In genomic region chr11:67806832-67807597, GRCm38 (mm10) we compare ENCODE assay signal across 40 mouse cellular contexts. TPM values are rescaled to one million over a fixed set of nuclear protein-coding genes. Genes with fewer than 3 reads are reported as not detected.
"Had no signal": no experiment of that assay in that cellular context is flagged by ENCODE, and none has a peak within 500 bp of the region (broad histone marks: within the 10 kb centered on the region; RNA-seq: fewer than 3 reads in every experiment).

No protein-coding gene starts in this region.

- H3K9me3 ChIP-seq: heart, embryonic 10.5 days; heart, embryonic 12.5 days; hindbrain, embryonic 10.5 days; hindbrain, embryonic 12.5 days; intestine, embryonic 15.5 days; limb, embryonic 13.5 days; limb, embryonic 15.5 days; liver, embryonic 12.5 days had no signal

- H3K4me2 ChIP-seq: heart, embryonic 12.5 days; hindbrain, embryonic 12.5 days; hindbrain, embryonic 14.5 days; intestine, embryonic 15.5 days; limb, embryonic 13.5 days; limb, embryonic 15.5 days; liver, embryonic 12.5 days had no signal

- H3K4me1 ChIP-seq: hindbrain, embryonic 10.5 days; hindbrain, embryonic 12.5 days; intestine, embryonic 15.5 days; limb, embryonic 13.5 days; limb, embryonic 15.5 days; liver, embryonic 12.5 days had no signal

- ATAC-seq: hindbrain, embryonic 16.5 days; inflammation-experienced regulatory T-cells, adult 6 months; intestine, embryonic 15.5 days; intestine, postnatal 0 days; liver, embryonic 12.5 days had no signal

- H3K9ac ChIP-seq: heart, embryonic 12.5 days; hindbrain, embryonic 12.5 days; hindbrain, embryonic 14.5 days; intestine, embryonic 15.5 days; limb, embryonic 13.5 days; limb, embryonic 15.5 days; liver, embryonic 12.5 days; liver, embryonic 14.5 days had no signal

- DNase-seq: gastrocnemius, postnatal 25 days; heart, adult 18-20 months; heart, postnatal 10 days; heart, postnatal 4 days; kidney, adult 18-20 months; kidney, adult 8-10 months; kidney, postnatal 10 days; kidney, postnatal 25 days; kidney, postnatal 4 days; left cerebral cortex, postnatal 4 days had no signal

- H3K4me3 ChIP-seq: heart, embryonic 10.5 days; heart, embryonic 12.5 days; hindbrain, embryonic 10.5 days; hindbrain, embryonic 12.5 days; intestine, embryonic 15.5 days; layer of hippocampus, adult 2 months; left cerebral cortex, adult 2 months; limb, embryonic 13.5 days; limb, embryonic 15.5 days; liver, embryonic 12.5 days had no signal

- H3K36me3 ChIP-seq: heart, embryonic 10.5 days; heart, embryonic 12.5 days; hindbrain, embryonic 10.5 days; hindbrain, embryonic 12.5 days; intestine, embryonic 15.5 days; limb, embryonic 13.5 days; limb, embryonic 15.5 days; liver, embryonic 12.5 days had no signal

- H3K27me3 ChIP-seq: heart, embryonic 12.5 days; hindbrain, embryonic 12.5 days; intestine, embryonic 15.5 days; limb, embryonic 13.5 days; limb, embryonic 15.5 days; liver, embryonic 12.5 days had no signal

- H3K27ac ChIP-seq: heart, embryonic 10.5 days; hindbrain, embryonic 10.5 days; hindbrain, embryonic 12.5 days; hindbrain, embryonic 14.5 days; intestine, embryonic 15.5 days; layer of hippocampus, adult 2 months; left cerebral cortex, adult 2 months; limb, embryonic 13.5 days; limb, embryonic 15.5 days; liver, embryonic 12.5 days; liver, embryonic 14.5 days had no signal

RNA-seq across cellular contexts. Expression of gene Dhrs7c, which starts 9.0 kb away (rescaled TPM):
- total RNA-seq: layer of hippocampus, adult 2 months; layer of hippocampus, postnatal 25 days; liver, adult 2 months had no signal
- polyA plus RNA-seq: heart, embryonic 10.5 days; hindbrain, embryonic 10.5 days; hindbrain, embryonic 14.5 days; hindbrain, embryonic 16.5 days; inflammation-experienced regulatory T-cells, adult 6 months; intestine, postnatal 0 days; kidney, embryonic 14.5 days; limb, embryonic 11.5 days; liver, adult 2 months; liver, embryonic 12.5 days; liver, embryonic 14.5 days had no signal

RNA-seq across cellular contexts. Expression of gene Gsg1l2, which starts 32.6 kb away (rescaled TPM):
- total RNA-seq: gastrocnemius, adult 8-10 months; gastrocnemius, postnatal 25 days; gastrocnemius, postnatal 4 days; granulocyte monocyte progenitor cell, adult 5-6 weeks; heart, adult 18-20 months; heart, adult 8-10 months; heart, postnatal 10 days; heart, postnatal 25 days; heart, postnatal 4 days; layer of hippocampus, adult 2 months; layer of hippocampus, postnatal 10 days; layer of hippocampus, postnatal 25 days; left cerebral cortex, adult 2 months; left cerebral cortex, postnatal 10 days; left cerebral cortex, postnatal 25 days; left cerebral cortex, postnatal 4 days; liver, adult 2 months had no signal
- polyA plus RNA-seq: heart, embryonic 10.5 days; heart, embryonic 12.5 days; heart, embryonic 14.5 days; heart, embryonic 16.5 days; hindbrain, embryonic 10.5 days; hindbrain, embryonic 12.5 days; hindbrain, embryonic 14.5 days; inflammation-experienced regulatory T-cells, adult 6 months; intestine, embryonic 15.5 days; kidney, embryonic 14.5 days; kidney, embryonic 16.5 days; limb, embryonic 11.5 days; limb, embryonic 13.5 days; limb, embryonic 15.5 days; liver, adult 2 months; liver, embryonic 12.5 days; liver, embryonic 14.5 days had no signal

RNA-seq across cellular contexts. Expression of gene Glp2r, which starts 36.1 kb away (rescaled TPM):
- total RNA-seq: granulocyte monocyte progenitor cell, adult 5-6 weeks; heart, adult 18-20 months; heart, adult 8-10 months; heart, postnatal 10 days; heart, postnatal 25 days; heart, postnatal 4 days had no signal
- polyA plus RNA-seq: heart, embryonic 12.5 days; heart, embryonic 14.5 days; hindbrain, embryonic 10.5 days; hindbrain, embryonic 12.5 days; hindbrain, embryonic 14.5 days; inflammation-experienced regulatory T-cells, adult 6 months; kidney, embryonic 14.5 days; liver, adult 2 months had no signal
